Mouse (Mus musculus) central nervous system, embryonic 18 days (tissue): ENCODE results near the gene Fam184a. TPM values are rescaled to one million over a fixed set of nuclear protein-coding genes. Genes with fewer than 3 reads are reported as not detected.

Source experiments
- polyA plus RNA-seq: library from polyadenylated mRNA; depleted of rRNA; stranded (reverse); fragments of >200 nt; gene quantifications from 2 replicates; pipeline ENCODE4 v1.2.3, GENCODE M21; 2012; rRNA removed

Fam184a gene
- polyA plus RNA-seq, result 14.8 and 19.5 TPM in 2 replicates

DNA sequence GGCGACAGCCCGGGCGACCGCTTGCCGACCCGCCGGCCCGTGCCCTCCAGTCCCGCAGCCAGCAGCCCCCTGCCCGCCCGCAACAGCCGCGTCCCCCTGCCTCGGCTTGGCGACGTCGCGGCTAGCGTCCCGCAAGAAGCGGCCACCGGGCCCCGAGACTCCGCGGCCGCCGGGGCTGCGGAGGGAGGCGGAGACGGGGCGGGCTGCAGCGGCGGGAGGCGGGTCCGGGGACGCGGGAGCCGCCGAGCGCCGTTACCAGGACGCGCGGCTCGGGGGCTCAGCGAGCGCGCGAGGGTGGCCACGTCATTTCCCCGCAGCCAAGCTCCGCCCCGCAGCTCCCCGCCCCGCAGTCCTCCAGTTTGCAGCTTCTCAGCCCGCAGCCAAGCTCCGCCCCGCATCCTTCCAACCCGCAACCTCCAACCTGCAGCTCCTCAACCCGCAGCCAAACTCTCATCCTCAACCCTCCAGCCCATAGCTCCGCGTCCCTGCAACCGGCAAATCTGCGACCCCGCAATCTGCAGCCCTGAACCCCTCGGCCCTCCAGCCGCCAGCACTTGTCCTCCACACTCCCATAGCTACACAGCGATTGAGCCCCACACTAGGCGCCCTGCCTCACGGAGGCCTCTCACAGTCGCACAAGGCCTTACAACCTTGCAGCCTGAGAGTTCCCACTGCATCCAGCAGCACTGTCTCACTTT, at the start of gene Fam184a:
Gene Fam184a, minus strand, starts transcription at position 169 of the 698 bp plus-strand sequence.

DNA sequence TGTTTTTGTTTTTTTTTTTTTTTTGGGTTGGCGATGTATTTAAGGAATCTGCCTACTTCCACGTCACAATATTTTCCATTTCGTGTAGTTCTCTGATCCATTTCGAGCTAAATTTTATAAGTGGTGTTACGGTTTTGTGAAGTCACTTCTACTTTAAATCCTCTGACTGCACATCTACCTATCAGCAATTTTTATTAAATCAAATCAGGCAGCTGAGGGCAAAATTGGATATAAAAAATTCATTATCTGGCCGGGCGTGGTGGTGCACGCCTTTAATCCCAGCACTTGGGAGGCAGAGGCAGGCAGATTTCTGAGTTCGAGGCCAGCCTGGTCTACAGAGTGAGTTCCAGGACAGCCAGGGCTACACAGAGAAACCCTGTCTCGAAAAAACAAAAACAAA, 120.6 kb downstream of the Fam184a start, which contains the start of gene Mcm9:
Gene Mcm9, minus strand, starts transcription at position 101 of the 400 bp plus-strand sequence.

GRCm38 (mm10) chr10:53596677-53597120, 154.2 kb downstream of the Fam184a start, which contains the start of gene Asf1a:
Gene Asf1a, plus strand, starts transcription at chr10:53596757.

Other genes with a start within 250 kb of the Fam184a start
- 36.1 and 40.8 TPM in 2 replicates for gene Asf1a, start 154.4 kb downstream of the Fam184a start, polyA plus RNA-seq
- 3.3 and 3.4 TPM in 2 replicates for gene Mcm9, start 120.7 kb downstream of the Fam184a start, polyA plus RNA-seq